Mouse (Mus musculus): ENCODE measurements around the gene Tiam2.

GRCm38 (mm10) chr17:3336887-3337524 is 10.6 kb downstream of the Tiam2 start:
- TF ChIP-seq POLR2A (IDR thresholded peaks at IDR 0.05; ENCODE audit: low read depth, low read length), result no peak
- TF ChIP-seq CTCF (IDR thresholded peaks at IDR 0.05; ENCODE audit: borderline replicate concordance, insufficient read depth, low read length), result no peak

Data from embryonic fibroblast, embryonic 13.5 days (primary cell).